Mouse (Mus musculus) bone marrow, adult 2 months (tissue): Measurements from ENCODE around the gene Foxj2.

Experiments
- CTCF ChIP-seq: fragments of 200-500 bp; IDR thresholded peaks from 2 replicates; pipeline ENCODE4 v1.5.1; 2011; ENCODE audit warnings: low read length, control low read depth; ENCODE audit not compliant: control insufficient read depth, insufficient read depth
- POLR2A ChIP-seq: fragments of 200-500 bp; IDR thresholded peaks from 2 replicates; pipeline ENCODE4 v1.6.1; 2011; ENCODE audit warnings: low read depth, mild to moderate bottlenecking, control low read depth, low read length, borderline replicate concordance; ENCODE audit not compliant: control insufficient read depth

DNA sequence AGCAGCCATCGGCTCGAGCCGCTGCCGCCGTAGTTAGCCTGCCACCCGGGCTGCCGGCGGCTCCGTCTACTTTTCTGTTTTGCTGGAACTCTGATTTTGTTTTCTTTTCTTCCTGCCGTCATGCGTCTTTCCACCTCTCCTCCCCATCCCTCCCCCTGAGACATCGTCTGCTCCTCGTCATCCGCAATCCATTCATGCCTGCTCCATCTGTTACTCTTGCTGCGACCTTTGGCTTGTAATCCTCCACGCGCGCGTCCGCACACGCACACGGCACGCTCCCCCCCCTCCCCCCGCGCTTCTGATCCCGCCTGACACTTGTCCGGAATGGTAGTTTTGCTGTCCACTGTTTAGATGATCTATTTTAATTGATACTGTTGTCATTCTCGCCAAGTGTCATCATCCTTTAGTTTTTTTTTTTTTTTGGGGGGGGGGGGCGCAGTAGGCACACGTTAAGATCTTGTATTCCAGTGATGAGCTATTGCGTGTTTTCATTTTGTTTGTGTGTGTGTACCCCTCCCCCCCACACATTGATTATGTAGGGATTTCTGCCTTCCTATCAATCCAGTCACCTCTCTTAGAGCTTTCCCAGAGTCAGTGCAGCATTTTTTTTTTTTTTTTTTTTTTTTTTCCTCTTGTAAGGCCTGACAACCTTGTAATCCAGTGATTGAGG, 55.1 kb downstream of the Foxj2 start:
- TF ChIP-seq CTCF (no peak), POLR2A (no peak)
